Mouse (Mus musculus) cerebellum, adult 9-10 months (tissue): ENCODE data around the gene Arhgap27.

Experiments used
- DNase-seq: peaks from one replicate; pipeline ENCODE4 v3.0.0; 2022

Gene Arhgap27

GRCm38 (mm10) chr11:103354033-103354432 is 9.5 kb downstream of the Arhgap27 start:
- no peak for DNase-seq

DNA sequence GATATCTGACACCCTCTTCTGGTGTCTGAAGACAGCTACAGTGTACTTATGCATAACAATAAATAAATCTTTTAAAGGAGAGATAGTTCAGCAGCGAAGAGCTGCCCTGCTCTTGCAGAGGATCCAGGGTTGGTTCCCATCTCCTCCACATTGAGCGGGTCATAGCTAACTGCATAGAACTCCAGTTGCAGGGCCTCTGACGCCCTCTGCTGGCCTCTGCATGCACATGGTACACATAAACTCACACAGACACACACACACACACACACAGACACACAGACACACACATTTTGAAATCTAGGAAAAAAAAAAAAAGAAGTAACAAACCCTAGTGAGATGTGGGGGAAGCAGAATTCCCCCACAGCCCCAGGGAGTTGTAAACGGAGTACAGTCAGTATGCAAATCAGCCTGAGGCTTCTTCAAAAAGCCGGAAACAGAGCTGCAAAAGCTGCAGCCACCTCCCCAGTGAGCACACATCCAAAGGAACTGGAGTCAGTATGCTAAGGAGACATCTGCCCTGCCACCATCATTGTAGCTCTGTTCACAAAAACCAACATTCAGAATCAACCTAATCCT is 11.2 kb downstream of the Arhgap27 start:
- no peak for DNase-seq

GRCm38 (mm10) chr11:103350711-103351315 is 12.7 kb downstream of the Arhgap27 start:
- no peak for DNase-seq

DNA sequence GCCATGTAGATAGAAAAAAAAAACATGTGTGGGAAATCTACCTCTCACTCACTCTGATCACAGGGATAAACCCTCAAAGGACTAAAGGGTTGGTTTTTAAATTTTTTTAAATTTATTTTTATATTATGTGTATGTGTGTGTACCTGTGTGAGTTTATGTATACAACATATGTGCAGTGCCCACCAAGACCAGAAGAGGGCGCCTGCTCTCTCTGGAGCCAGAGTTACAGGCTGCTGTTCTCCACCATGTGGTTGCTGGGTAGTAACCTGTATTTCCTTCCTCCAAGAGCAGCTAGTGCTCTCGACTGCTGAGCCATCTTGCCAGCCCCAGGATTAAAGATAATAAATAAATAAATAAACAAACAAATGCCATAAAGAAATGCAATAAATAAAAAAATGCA is 13.8 kb downstream of the Arhgap27 start:
- no peak for DNase-seq

GRCm38 (mm10) chr11:103346657-103347056 is 16.8 kb downstream of the Arhgap27 start:
- DNase-seq = no peak

DNA sequence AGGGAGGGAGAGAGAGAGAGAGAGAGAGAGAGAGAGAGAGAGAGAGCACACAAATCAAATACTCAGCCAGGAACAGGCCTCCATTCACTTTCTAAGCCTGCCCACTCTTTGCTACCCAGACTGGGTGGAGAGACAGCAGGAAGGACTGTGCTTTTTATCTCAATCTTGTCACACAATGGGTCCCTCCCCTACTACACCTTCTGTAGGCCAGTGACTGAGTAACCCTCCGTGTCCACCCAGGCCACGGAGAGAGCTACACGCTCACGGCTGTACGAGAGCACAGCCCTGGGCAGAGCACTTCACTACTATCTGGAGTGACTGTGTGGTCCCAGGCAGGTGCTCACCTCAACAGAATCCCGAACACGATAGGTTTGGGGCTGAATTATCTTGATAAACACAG is 17.3 kb downstream of the Arhgap27 start:
- DNase-seq = no peak

DNA sequence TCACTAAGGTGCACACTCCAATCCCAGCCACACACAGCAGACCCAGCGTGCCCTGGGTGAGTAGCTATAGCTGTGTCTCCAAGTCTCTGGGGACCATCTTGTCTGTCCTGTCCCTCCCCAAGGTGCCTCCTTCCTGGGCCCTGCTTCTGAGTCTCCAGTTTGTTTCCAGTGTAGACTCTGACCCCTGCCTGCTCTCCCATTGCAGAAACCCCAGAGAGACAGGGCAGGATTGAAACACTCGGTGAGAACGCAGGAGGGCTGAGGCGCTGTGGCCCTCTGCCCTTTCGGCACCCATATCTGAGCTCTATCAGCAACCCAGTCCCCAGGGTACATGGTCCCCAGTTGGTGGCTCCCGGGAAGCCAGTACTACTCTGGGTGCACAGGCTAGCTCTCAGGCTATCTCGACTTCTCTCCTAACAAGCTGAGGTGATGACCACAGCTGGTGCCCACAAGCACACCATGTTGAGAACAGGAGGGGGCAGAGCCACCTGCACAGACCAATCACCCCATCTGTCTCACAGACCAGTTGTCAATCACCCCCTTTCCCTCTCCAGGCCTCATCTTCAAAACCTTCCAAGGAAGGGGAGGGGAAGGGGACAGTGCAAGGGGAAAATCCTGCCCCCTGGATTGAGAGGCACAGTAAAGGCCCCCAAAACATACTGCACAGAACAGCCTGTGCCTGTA is 17.9 kb downstream of the Arhgap27 start:
- no peak for DNase-seq

- no peak for DNase-seq
Observed at GRCm38 (mm10) chr11:103344494-103345332, 18.8 kb downstream of the Arhgap27 start.

- no peak for DNase-seq
Observed at GRCm38 (mm10) chr11:103343881-103344280, 19.6 kb downstream of the Arhgap27 start.

DNA sequence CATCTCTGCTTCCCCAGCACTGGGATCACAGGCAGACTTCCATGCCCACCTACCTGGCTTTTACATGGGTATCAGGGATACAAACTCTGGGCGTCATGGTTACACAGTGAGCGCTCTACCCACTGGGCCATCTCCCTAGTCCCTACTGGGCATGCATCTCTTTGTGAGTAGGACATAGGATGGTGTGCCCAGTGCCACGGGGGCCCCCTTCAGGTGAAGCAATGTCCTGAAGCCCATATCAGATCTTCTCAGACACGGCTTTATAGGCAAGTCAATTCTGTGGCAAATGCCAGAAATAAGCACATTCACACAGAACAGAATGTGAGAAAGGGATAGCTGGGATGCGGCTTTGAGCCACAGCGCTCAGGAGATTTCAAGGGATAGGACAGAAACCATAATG is 20.4 kb downstream of the Arhgap27 start:
- DNase-seq = no peak

DNA sequence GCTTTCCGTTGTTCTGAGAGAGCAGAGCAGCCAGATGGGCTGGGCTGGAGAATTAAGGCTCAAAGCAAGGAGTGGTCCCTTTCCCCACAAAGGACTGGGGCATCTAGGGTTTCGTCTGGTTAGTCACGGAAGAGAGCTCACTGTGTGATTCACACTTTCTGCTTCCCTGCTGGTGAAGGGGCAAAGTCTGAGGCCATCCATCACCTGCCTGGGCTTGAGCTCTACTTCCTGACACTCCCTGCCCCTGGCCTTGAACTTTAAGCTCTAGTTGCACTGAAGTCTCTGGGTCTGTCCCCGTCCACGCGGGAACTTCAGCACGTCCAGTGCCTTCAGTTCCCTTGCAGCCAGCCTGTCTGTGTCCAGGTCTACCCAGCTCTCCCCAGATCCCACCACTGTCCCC is 22.8 kb downstream of the Arhgap27 start:
- no peak for DNase-seq

DNA sequence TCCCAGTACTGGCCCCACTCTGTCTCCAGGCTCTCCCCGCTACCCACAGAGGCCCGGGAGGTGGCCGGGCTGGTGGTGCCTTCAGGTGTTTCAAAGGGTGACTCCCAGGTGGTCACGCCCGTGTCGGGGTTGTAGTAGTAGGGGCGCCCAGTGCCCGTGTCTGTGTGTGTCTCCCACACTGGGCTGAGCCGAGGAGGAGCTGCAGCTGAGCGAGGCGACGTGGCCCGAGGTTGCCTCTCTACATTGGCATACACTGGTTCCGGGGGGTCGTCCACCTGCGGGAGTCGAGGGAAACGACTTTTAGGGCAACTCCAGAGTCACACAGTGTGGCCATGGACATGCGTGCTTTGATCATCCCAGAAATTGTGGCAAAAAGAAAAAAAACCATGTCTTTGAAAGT is 23.4 kb downstream of the Arhgap27 start:
- DNase-seq = no peak

- no peak for DNase-seq
Observed at GRCm38 (mm10) chr11:103339414-103340119, 23.9 kb downstream of the Arhgap27 start.

DNA sequence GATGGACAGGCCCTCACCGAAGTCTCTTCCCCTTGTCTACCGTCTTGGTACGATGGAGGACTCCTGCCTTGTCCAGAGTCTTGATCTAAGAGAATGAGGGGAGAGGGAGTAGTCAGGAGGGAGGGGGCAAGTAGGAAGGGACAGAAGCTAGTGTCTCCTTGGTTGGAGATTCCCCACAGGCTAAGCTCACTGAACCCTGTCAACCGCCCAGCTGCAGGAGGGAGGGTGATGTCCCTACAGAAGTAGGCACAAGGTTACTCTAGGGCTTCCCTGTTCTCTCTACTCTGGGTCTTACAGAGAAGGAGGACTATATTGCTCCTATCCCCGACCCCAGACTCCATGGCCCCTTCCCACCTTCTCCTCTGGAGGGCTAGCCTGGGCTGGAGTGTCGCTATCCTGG is 24.8 kb downstream of the Arhgap27 start:
- DNase-seq = no peak

DNA sequence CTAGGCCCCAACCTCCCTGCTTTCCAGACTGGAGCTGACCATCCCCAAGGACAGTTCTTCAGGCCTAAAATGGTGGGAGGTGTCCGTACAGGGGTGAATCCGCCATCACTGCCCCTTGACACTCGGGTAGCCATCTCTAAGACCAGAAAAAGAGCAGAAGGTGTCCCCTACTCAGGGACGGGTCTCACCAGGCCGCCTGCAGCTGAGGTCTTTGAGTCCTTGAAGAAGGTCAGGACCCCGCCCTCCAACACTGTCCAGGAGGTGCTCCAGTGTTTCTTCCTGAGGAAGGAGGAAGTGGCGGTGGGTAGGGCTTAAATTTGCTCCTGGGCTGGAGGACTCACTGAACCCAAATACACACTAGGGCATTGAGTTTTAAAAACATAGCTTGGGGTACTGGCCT is 25.4 kb downstream of the Arhgap27 start:
- no peak for DNase-seq

DNA sequence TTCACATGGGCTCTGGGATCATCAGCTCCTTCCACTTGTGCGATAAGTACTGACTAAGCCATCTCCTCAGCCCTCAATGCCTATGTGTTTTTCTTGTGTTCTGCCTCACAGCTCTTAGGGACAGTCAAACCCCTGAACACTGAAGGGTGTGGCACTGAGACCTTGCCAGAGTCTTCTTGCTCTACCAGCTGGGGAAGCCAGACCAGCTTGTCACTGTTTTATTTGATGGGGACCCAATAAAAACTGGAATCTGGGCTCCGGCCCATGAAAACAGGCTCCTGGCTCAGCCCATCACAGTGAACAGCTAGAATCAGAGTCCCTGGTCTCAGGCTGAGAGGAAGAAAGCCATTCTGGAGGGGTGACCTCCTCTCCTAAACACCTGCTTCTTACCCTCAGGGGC is 26.3 kb downstream of the Arhgap27 start:
- no peak for DNase-seq

GRCm38 (mm10) chr11:103335561-103335960 is 27.9 kb downstream of the Arhgap27 start:
- DNase-seq = no peak

DNA sequence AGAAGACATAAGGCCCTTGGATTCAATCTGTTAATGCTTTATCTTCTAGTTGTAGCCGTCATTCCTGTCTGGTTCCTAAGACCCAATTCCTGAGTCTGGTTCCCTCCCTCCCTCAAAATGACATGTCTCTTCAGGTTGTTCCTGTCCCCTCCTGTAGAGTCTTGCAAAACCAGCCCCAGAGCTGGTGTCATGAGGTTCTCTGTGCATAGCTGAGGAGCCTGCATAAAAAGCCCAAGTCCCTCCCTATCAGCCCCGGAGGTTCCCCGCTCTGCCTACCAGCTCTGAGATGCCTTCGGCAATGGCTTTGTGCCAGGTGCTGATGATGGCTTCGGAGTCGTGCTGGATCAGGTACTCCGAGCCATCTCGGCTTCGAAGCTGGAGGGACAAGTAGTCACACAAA is 28.6 kb downstream of the Arhgap27 start:
- no peak for DNase-seq

DNA sequence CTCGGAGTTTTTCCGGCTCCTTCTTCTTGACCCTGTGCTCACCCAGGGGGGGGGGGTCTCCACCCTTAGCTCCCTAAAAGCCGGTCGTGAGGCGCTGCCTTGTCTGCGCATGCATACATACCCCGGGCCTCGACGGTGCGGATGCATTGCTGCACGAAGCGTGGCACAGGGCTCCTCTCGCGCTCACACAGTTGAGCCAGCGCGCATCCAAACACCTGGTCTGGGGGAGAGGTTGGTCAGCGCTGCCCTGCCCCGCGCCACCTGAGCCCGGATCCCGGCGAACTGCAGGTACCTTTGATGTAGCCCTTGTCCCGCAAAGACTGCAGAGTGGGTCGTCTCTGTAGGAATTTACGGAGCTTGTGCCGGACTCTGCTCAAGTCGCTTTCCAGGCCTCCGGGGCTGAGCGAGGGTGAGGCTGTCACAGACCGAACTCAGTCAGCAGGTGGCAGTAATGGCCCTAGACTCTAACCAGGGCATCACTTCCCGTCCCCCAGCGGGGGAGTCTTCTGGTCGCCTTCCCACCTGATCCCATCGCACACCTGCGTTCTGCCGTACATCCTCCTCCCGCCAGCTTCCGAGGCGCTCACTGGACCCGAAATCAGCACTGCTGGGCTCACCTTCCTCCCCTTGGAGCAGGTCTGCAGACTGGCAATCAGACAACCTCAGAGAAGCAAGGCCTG is 29.6 kb downstream of the Arhgap27 start:
- DNase-seq = peak; percentile 84

DNA sequence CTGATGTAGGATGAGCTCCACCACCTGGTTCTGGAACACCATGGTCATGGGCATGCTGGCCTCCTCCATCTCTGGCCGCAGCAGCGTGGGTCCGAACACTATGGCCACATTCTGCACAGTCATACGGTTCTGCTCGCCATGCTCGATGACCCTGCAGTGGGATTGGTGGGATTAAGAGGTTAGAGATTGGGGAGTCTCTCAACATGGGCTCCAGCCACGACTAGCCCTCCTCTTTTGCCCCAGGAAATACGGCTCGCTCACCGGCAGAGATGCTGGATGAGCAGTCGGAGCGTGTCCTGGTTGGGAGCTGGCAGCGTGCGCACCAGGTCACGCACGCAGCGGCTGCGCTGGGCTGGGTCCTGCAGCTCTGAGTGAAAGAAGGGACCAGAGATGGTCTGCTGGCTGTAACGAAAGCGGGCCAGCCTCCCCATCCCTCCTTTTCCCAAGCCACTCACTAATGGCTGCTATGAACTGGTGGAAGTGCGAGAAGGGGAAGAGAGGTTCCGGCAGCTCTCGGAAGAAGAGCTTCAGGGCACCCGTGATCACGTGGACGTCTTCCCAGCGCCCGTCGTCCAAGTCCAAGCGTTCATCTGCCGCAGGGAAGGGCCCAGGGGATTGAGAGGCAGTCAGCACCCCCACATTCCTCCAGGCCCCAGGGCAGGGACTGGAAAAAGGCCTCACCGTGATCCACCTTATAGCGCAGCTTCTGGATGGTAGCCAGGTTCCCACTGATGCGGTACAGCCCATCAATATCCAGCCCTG is 30.4 kb downstream of the Arhgap27 start:
- DNase-seq = peak; percentile 65

- DNase-seq = peak; percentile 94
Observed at GRCm38 (mm10) chr11:103332186-103332889, 31.2 kb downstream of the Arhgap27 start.
